Mouse (Mus musculus): ENCODE measurements around the gene Appl2. TPM values are rescaled to one million over a fixed set of nuclear protein-coding genes. Genes with fewer than 3 reads are reported as not detected.

Gene Appl2
- polyA plus RNA-seq, 1 experiment: 4.6 TPM

- TF ChIP-seq USF1 (IDR thresholded peaks at IDR 0.05; ENCODE audit: low read depth): no peak
- no peak for TF ChIP-seq MAX (IDR thresholded peaks at IDR 0.05)
- no peak for TF ChIP-seq FOSL1 (IDR thresholded peaks at IDR 0.05; ENCODE audit: insufficient read depth, low read length, poor library complexity, severe bottlenecking)
- TF ChIP-seq CEBPB (IDR thresholded peaks at IDR 0.05; ENCODE audit: low read depth): no peak
- no peak for TF ChIP-seq CTCF (IDR thresholded peaks at IDR 0.05; ENCODE audit: control insufficient read depth, insufficient read depth, insufficient read length)
- TF ChIP-seq MYOG (IDR thresholded peaks at IDR 0.05; ENCODE audit: control insufficient read depth, extremely low read depth, insufficient read length): no peak
- TF ChIP-seq MYOD1 (IDR thresholded peaks at IDR 0.05; ENCODE audit: control insufficient read depth, insufficient read length, low read depth): no peak
Observed at GRCm38 (mm10) chr10:83646351-83646885, 2.1 kb downstream of the Appl2 start.

GRCm38 (mm10) chr10:83645716-83645990, 2.9 kb downstream of the Appl2 start:
- Histone ChIP-seq H3K36me3 (ENCODE audit: control insufficient read depth, insufficient read depth) (no peaks in the 10 kb centered on the region), H3K79me3 (ENCODE audit: low read depth) (no peaks in the 10 kb centered on the region), H3K4me3 (ENCODE audit: insufficient read depth, poor library complexity, severe bottlenecking) (no peak overlapping the region), H3ac (ENCODE audit: control insufficient read depth, insufficient read length, low read depth) (no peak overlapping the region), H3K79me2 (ENCODE audit: control insufficient read depth, insufficient read depth) (no peaks in the 10 kb centered on the region), H3K27me3 (ENCODE audit: control insufficient read depth, insufficient read depth, insufficient read length) (no peaks in the 10 kb centered on the region)
- no peak for TF ChIP-seq USF1 (IDR thresholded peaks at IDR 0.05; ENCODE audit: low read depth)
- TF ChIP-seq MAX (IDR thresholded peaks at IDR 0.05): no peak
- no peak for TF ChIP-seq FOSL1 (IDR thresholded peaks at IDR 0.05; ENCODE audit: insufficient read depth, low read length, poor library complexity, severe bottlenecking)
- no peak for TF ChIP-seq MYOD1 (IDR thresholded peaks at IDR 0.05; ENCODE audit: control insufficient read depth, insufficient read length, low read depth)
- TF ChIP-seq CTCF (IDR thresholded peaks at IDR 0.05; ENCODE audit: control insufficient read depth, insufficient read depth, insufficient read length): no peak
- TF ChIP-seq MYOG (IDR thresholded peaks at IDR 0.05; ENCODE audit: control insufficient read depth, extremely low read depth, insufficient read length): no peak
- no peak for TF ChIP-seq CEBPB (IDR thresholded peaks at IDR 0.05; ENCODE audit: low read depth)

More at GRCm38 (mm10) chr10:83646351-83646885, 2.1 kb downstream of the Appl2 start:
- H3K79me3 ChIP-seq (ENCODE audit: low read depth): no peaks in the 10 kb centered on the region
- no peaks in the 10 kb centered on the region for H3K79me2 ChIP-seq (ENCODE audit: control insufficient read depth, insufficient read depth)
- H3K4me3 ChIP-seq (ENCODE audit: insufficient read depth, poor library complexity, severe bottlenecking): no peak overlapping the region
- H3ac ChIP-seq (ENCODE audit: control insufficient read depth, insufficient read length, low read depth): no peak overlapping the region
- no peaks in the 10 kb centered on the region for H3K36me3 ChIP-seq (ENCODE audit: control insufficient read depth, insufficient read depth)
- H3K27me3 ChIP-seq (ENCODE audit: control insufficient read depth, insufficient read depth, insufficient read length): no peaks in the 10 kb centered on the region

- H3K79me3 ChIP-seq (ENCODE audit: low read depth): no peaks in the 10 kb centered on the region
- H3K4me3 ChIP-seq (ENCODE audit: insufficient read depth, poor library complexity, severe bottlenecking): no peak overlapping the region
- no peak overlapping the region for H3ac ChIP-seq (ENCODE audit: control insufficient read depth, insufficient read length, low read depth)
- H3K36me3 ChIP-seq (ENCODE audit: control insufficient read depth, insufficient read depth): no peaks in the 10 kb centered on the region
- H3K79me2 ChIP-seq (ENCODE audit: control insufficient read depth, insufficient read depth): no peaks in the 10 kb centered on the region
- TF ChIP-seq USF1 (IDR thresholded peaks at IDR 0.05; ENCODE audit: low read depth) (no peak), MYOD1 (IDR thresholded peaks at IDR 0.05; ENCODE audit: control insufficient read depth, insufficient read length, low read depth) (no peak), CEBPB (IDR thresholded peaks at IDR 0.05; ENCODE audit: low read depth) (no peak), MAX (IDR thresholded peaks at IDR 0.05) (no peak), FOSL1 (IDR thresholded peaks at IDR 0.05; ENCODE audit: insufficient read depth, low read length, poor library complexity, severe bottlenecking) (no peak), MYOG (IDR thresholded peaks at IDR 0.05; ENCODE audit: control insufficient read depth, extremely low read depth, insufficient read length) (no peak), CTCF (IDR thresholded peaks at IDR 0.05; ENCODE audit: control insufficient read depth, insufficient read depth, insufficient read length) (no peak)
- H3K27me3 ChIP-seq (ENCODE audit: control insufficient read depth, insufficient read depth, insufficient read length): no peaks in the 10 kb centered on the region
Observed at GRCm38 (mm10) chr10:83644865-83645715, 3.4 kb downstream of the Appl2 start.

GRCm38 (mm10) chr10:83644167-83644566, 4.4 kb downstream of the Appl2 start:
- Histone ChIP-seq H3K36me3 (ENCODE audit: control insufficient read depth, insufficient read depth) (no peaks in the 10 kb centered on the region), H3K27me3 (ENCODE audit: control insufficient read depth, insufficient read depth, insufficient read length) (no peaks in the 10 kb centered on the region), H3K79me3 (ENCODE audit: low read depth) (no peaks in the 10 kb centered on the region), H3K4me3 (ENCODE audit: insufficient read depth, poor library complexity, severe bottlenecking) (no peak overlapping the region), H3ac (ENCODE audit: control insufficient read depth, insufficient read length, low read depth) (no peak overlapping the region), H3K79me2 (ENCODE audit: control insufficient read depth, insufficient read depth) (no peaks in the 10 kb centered on the region)
- TF ChIP-seq MYOG (IDR thresholded peaks at IDR 0.05; ENCODE audit: control insufficient read depth, extremely low read depth, insufficient read length) (no peak), FOSL1 (IDR thresholded peaks at IDR 0.05; ENCODE audit: insufficient read depth, low read length, poor library complexity, severe bottlenecking) (no peak), MAX (IDR thresholded peaks at IDR 0.05) (no peak), MYOD1 (IDR thresholded peaks at IDR 0.05; ENCODE audit: control insufficient read depth, insufficient read length, low read depth) (no peak), CEBPB (IDR thresholded peaks at IDR 0.05; ENCODE audit: low read depth) (no peak), USF1 (IDR thresholded peaks at IDR 0.05; ENCODE audit: low read depth) (no peak), CTCF (IDR thresholded peaks at IDR 0.05; ENCODE audit: control insufficient read depth, insufficient read depth, insufficient read length) (no peak)

- Histone ChIP-seq H3K27me3 (ENCODE audit: control insufficient read depth, insufficient read depth, insufficient read length) (no peaks in the 10 kb centered on the region), H3ac (ENCODE audit: control insufficient read depth, insufficient read length, low read depth) (no peak overlapping the region), H3K79me3 (ENCODE audit: low read depth) (no peaks in the 10 kb centered on the region), H3K79me2 (ENCODE audit: control insufficient read depth, insufficient read depth) (no peaks in the 10 kb centered on the region), H3K4me3 (ENCODE audit: insufficient read depth, poor library complexity, severe bottlenecking) (no peak overlapping the region), H3K36me3 (ENCODE audit: control insufficient read depth, insufficient read depth) (no peaks in the 10 kb centered on the region)
- TF ChIP-seq CTCF (IDR thresholded peaks at IDR 0.05; ENCODE audit: control insufficient read depth, insufficient read depth, insufficient read length): no peak
- no peak for TF ChIP-seq CEBPB (IDR thresholded peaks at IDR 0.05; ENCODE audit: low read depth)
- TF ChIP-seq FOSL1 (IDR thresholded peaks at IDR 0.05; ENCODE audit: insufficient read depth, low read length, poor library complexity, severe bottlenecking): no peak
- no peak for TF ChIP-seq MYOD1 (IDR thresholded peaks at IDR 0.05; ENCODE audit: control insufficient read depth, insufficient read length, low read depth)
- TF ChIP-seq MYOG (IDR thresholded peaks at IDR 0.05; ENCODE audit: control insufficient read depth, extremely low read depth, insufficient read length): no peak
Observed at GRCm38 (mm10) chr10:83641641-83642040, 6.9 kb downstream of the Appl2 start.

All from C2C12 (cell line).